Mouse (Mus musculus) hematopoietic stem cell, adult 5-6 weeks (primary cell): ENCODE results near the gene Gabrp. TPM values are rescaled to one million over a fixed set of nuclear protein-coding genes. Genes with fewer than 3 reads are reported as not detected.
A peak's percentile ranks its signal among the peaks of the same experiment; 100 is the strongest.

Experiments
- ATAC-seq, 2 experiments: fragments of 125-278 bp in 1 of 2; replicated peaks in 1 of 2; 2 replicates each; pipeline ENCODE4 v1.8.0; 2016 to 2017; ENCODE audit warnings: inconsistent platforms in 2 of 2, mild to moderate bottlenecking in 2 of 2, moderate number of reproducible peaks in 2 of 2, low read depth in 1 of 2, moderate TSS enrichment in 1 of 2; ENCODE audit not compliant: low FRiP score in 2 of 2, poor library complexity in 2 of 2, severe bottlenecking in 2 of 2, insufficient read depth in 1 of 2, low TSS enrichment in 1 of 2
- total RNA-seq: library from RNA; stranded (forward); fragments of 172-1452, 232-1000 nt; gene quantifications from 2 replicates; pipeline ENCODE4 v1.2.3, GENCODE M21; 2017

The Gabrp gene
- total RNA-seq, result not detected in 2 replicates

- ATAC-seq, result no peak
Observed at GRCm38 (mm10) chr11:33578859-33579258, at the start of gene Gabrp. Gene Gabrp, minus strand, starts transcription at chr11:33578959.

DNA sequence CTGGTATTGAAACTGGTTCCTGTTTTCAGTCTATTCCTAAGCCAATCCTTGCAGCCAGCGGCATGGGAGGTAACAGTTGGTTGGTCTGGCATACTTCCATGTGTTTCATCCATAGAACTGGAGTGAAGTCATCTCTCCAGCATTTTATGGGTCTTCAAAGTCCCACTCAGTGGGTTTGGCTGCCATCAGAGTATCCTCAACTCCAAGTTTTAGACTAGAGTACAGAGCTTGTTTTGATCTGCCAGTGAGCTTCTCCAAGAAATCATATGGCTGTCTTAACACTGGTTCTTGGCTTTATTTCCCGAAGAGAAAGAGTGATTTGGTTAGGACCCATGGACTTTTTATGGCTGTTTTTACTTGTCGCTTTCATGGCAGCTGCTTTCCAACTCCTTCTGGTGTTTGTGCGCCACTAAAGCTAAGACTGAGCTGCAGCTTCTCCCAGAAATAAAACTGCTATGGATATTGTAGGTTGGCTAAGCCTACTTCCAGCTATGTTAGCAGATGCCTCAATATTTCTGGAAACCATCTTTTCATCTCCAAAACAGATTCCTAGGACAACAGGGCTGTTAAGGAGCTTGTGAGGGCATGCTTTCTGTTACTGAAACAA, 48.5 kb upstream of the Gabrp start:
- no peak for ATAC-seq

DNA sequence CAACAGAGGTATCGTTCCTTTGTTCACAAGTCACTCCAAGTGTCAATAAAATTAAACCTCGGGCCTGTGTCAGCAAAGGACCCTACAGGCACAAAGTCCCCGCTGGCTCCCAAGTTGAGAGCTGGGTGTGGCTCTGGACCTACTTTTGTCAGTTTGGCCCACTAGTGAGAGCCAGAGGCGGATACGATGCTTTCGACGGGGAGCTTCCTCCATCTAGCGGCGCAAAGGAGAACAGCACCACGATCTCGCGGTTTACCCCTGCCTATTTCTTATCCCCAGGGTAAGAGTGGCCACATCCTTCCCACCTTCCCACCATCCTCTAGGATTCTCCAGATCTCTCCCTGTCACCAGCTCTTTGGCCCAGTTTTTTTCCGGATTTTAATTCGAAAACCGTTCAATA, 35.5 kb upstream of the Gabrp start:
- ATAC-seq, result peak; percentile 73 to 90

DNA sequence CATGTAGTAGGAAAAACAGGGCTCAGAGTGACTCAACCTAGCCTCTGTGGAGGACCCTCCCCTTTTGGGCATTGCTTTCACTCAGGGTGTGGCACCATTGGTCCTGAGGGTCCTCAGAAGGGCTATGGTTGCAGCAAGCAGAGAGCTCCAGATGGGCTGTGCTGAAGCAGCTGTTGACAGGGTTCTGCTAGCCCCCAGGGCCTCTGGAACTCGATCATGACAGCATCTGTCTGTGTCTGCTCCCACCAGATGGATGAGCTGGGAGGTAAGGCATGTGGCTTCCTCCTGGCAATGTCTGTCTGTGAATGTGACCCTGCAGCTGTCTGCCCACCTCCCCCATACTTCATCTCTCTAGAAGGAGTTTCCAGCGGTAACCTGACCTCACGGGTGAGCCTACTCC, 29.0 kb upstream of the Gabrp start:
- ATAC-seq, result no peak

- ATAC-seq, result no peak
Observed at GRCm38 (mm10) chr11:33603174-33603573, 24.4 kb upstream of the Gabrp start.

DNA sequence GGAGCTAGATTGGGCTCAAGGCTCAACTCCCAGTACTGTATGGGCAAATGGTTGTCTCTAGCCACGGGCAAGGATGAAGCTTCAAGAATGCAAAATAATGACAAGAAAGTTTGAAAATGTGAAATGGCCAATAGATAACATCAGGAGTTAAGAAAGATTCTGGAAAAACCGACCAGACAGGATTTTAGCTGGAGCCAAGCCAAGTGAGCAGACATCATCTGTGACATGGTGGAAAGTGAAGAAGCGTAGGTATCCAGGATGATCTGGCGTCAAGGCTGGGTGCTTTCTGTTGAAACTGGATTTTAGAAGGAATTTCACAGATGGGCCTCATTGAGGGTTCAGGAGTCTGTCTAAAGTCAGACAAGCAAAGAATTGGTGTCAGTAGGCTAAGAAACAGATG, 20.2 kb upstream of the Gabrp start, which contains the start of gene D130052B06Rik:
Gene D130052B06Rik, plus strand, starts transcription at position 317 of the 400 bp plus-strand sequence.
- no peak for ATAC-seq

- ATAC-seq, result no peak
Observed at GRCm38 (mm10) chr11:33596655-33597054, 17.9 kb upstream of the Gabrp start.

DNA sequence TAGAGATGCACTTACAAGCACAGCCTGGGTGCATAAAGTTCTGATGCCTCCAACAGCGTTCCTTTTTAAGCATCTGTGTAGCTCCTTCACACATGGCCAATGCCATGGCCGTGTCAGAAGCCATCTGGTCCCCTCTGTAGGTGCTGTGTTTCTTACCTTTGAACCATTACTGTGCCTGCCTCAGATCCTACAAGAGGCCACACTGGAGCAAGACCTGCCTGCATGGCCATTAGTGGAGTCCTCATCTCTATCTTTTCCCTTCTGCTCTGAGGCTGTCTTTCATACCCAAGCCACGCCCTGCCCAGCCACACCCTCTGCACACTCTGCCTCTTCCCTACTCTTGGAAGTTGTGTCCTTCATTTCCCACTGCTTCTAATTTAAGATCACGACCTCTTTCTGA, 14.1 kb upstream of the Gabrp start:
- no peak for ATAC-seq

DNA sequence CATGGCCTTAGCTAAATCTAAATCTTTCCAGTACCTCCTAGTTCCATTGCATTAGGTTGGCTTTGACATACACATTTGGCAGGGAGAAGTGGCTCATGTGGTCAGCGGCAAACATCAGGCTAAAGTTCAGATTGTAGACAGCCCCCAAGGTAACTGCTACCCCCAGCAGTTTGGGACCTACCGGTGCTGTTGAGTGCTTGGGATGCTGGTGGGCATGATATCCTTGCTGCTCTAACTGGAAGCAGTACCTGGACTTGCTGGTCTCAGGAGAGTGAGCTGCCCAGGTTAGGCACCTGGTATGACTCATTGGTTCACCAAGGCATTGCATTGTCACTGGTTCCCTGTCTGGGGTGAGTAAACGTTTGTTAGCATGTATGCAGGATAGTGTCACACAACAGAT, 12.0 kb upstream of the Gabrp start:
- ATAC-seq, result no peak

GRCm38 (mm10) chr11:33586614-33587013, 7.9 kb upstream of the Gabrp start:
- no peak for ATAC-seq

GRCm38 (mm10) chr11:33579621-33580020, 862 bp upstream of the Gabrp start:
- no peak for ATAC-seq

- no peak for ATAC-seq
Observed at GRCm38 (mm10) chr11:33574944-33575343, 3.8 kb downstream of the Gabrp start.

GRCm38 (mm10) chr11:33570413-33570812, 8.3 kb downstream of the Gabrp start:
- no peak for ATAC-seq

GRCm38 (mm10) chr11:33563921-33564320, 14.8 kb downstream of the Gabrp start:
- ATAC-seq, result no peak

GRCm38 (mm10) chr11:33554123-33554522, 24.6 kb downstream of the Gabrp start:
- no peak for ATAC-seq

DNA sequence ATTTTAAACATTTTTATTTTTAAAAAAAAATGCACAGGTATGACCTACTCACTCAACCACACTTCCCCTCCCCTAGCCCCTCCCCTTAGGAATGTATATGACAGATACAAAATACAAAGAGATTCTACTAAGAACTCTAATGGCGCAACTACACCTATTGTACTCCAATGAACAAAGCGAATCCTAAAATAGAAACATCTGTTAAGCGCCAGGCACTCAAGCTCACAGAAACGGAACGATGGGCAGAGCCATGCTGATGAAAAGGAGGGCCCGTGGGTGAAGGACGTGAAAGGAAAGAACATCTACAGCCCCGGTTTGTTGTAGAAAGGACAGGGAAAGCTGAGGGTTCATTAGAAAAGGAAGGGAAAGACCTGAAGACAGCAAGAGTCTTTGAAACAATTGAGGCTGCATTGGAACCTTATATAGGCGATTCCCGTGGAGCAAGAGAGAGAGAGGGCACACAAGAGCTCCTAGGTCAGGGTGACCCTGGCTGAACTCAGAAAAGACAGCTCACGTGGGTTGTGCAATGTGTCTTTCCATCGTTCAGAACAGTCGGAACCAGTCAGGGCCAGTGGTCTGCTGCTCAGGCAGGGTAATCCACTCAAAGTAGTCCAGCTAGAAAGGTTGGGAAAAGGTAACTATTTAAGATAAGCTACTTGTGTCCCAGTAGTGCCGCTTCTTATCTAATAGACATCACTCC, 27.7 kb downstream of the Gabrp start:
- ATAC-seq, result no peak

DNA sequence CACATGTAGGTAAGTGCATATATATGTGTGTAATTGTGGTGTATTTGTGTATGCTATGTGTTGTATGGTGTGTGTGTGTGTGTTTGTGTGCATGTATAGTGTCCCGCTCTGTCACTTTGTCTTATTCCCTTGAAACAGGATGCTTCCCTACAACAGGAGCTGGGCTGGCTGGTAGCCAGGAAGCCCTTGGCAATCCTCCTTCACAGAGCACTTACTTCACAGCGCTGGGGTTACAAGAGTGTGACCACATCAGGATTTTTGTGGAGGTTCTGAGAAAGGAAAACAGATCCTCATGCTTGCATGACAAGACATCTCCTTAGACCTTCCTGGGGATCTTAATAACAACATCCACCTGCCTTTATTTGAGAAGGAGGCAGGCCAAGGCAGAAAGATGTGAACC, 31.4 kb downstream of the Gabrp start:
- no peak for ATAC-seq

GRCm38 (mm10) chr11:33544945-33545344, 33.8 kb downstream of the Gabrp start:
- ATAC-seq, result no peak

DNA sequence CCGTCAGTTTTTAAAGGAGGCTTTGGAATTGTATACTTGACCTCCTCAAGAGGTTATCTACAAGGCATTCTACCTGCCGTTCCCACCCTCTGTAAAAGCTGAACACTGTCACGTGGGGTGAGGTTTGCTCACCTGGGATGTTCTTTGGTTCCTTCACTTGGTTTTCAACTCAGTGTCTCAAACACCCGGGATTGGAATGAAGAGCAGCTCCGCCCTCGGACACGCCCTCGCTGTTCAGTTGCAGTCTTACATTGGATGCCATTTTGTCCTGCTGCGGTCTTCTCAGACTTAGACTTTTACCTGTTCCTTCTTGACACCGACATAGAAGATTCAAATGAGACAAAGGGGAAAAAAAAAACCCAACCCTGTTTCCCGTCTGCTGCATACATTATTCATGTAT, 34.6 kb downstream of the Gabrp start:
- ATAC-seq, result no peak
